Mouse (Mus musculus) lung, embryonic 15.5 days (tissue): ENCODE measurements at regions not wholly inside any gene's neighbourhood (a gene's known extent, or its start where the extent isn't known, plus 50 kb on each side); places are given as distances from the start of the nearest gene placed in this dataset.

Experiments
- ATAC-seq: fragments of 200-750 bp; cut with Nextera tagmentation; 2 replicates; pipeline ENCODE4 v1.8.0; 2017; ENCODE audit warnings: moderate number of reproducible peaks, borderline replicate concordance; ENCODE audit not compliant: low FRiP score, low TSS enrichment; ENCODE audit errors: extremely low read depth
- H3K27ac ChIP-seq: fragments of 300-500 bp; sonication (generic); 2 replicates; pipeline ENCODE4 v1.5.1; 2015; ENCODE audit warnings: moderate library complexity, mild to moderate bottlenecking, inconsistent platforms
- H3K27me3 ChIP-seq: fragments of 300-500 bp; sonication (generic); 2 replicates; pipeline ENCODE4 v1.6.1; 2015; ENCODE audit warnings: inconsistent platforms
- H3K36me3 ChIP-seq: fragments of 300-500 bp; sonication (generic); 2 replicates; pipeline ENCODE4 v1.6.1; 2015; ENCODE audit warnings: inconsistent platforms
- H3K4me1 ChIP-seq: fragments of 300-500 bp; sonication (generic); 2 replicates; pipeline ENCODE4 v1.6.1; 2015; ENCODE audit warnings: inconsistent platforms
- H3K4me2 ChIP-seq: fragments of 300-500 bp; sonication (generic); 2 replicates; pipeline ENCODE4 v1.6.1; 2015; ENCODE audit warnings: inconsistent platforms, mild to moderate bottlenecking, moderate library complexity
- H3K4me3 ChIP-seq: fragments of 300-500 bp; sonication (generic); 2 replicates; pipeline ENCODE4 v1.5.1; 2015; ENCODE audit warnings: mild to moderate bottlenecking, inconsistent platforms
- H3K9ac ChIP-seq: fragments of 300-500 bp; sonication (generic); 2 replicates; pipeline ENCODE4 v1.6.1; 2015; ENCODE audit warnings: inconsistent platforms
- H3K9me3 ChIP-seq: fragments of 300-500 bp; sonication (generic); 2 replicates; pipeline ENCODE4 v1.6.1; 2016; ENCODE audit warnings: inconsistent platforms
- WGBS: fragments of 180-500 bp; shearing (Covaris S2); methylation state at CpG from one replicate; pipeline ENCODE4 v1.1.7; 2015; 5-methylcytosine and 5-hydroxymethylcytosine counted together

DNA sequence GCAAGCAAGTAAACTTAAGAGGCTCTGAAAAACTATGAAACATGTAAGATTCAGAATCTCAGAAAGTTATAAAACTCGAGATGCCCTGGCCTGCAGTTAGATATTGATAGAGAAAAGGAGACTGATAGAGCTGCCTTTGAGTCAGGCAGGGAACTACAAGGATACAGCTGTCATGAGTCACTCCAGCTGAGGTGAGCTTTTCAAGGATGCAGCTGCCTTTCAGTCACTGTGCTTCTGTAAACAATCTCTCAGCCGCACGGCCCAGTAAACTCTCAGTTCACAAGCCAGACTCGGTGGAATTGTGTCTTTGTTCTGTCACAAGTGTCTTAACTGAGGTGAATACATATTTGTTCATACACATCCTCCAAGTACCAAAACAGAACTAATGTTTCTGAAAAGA is 334.9 kb upstream of the Rsrc1 start:
- ATAC-seq, result no peak; the same call in 1 of the 2 replicates
- WGBS, result 11% methylated on average over 4 of the region's 4 CpGs
- H3K4me1 ChIP-seq, result peaks cover 10% of the 10 kb centered on the region
- H3K4me3 ChIP-seq, result no peak overlapping the region
- H3K9me3 ChIP-seq, result no peaks in the 10 kb centered on the region
- H3K4me2 ChIP-seq, result no peak overlapping the region
- no peak overlapping the region for H3K27ac ChIP-seq
- no peaks in the 10 kb centered on the region for H3K27me3 ChIP-seq
- H3K36me3 ChIP-seq, result no peaks in the 10 kb centered on the region
- H3K9ac ChIP-seq, result no peak overlapping the region

DNA sequence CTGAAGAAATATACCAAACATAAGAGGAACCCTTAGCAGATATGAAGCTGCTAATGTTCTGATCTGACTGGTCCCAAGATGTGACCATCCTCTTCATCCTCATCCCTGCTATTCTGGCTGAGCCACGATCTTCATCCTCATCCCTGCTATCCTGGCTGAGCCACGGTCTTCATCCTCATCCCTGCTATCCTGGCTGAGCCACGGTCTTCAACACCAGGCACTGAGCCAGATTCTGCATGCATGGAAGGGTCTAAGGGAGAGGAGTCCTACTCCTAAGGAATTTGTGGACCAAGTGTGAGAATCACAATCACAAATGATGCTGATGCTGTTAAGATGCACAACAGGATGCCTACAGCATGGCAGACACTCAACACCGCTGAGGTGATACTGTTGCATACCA is 331.9 kb upstream of the Rsrc1 start:
- Histone ChIP-seq H3K4me3 (no peak overlapping the region), H3K4me2 (no peak overlapping the region), H3K9ac (no peak overlapping the region), H3K27me3 (no peaks in the 10 kb centered on the region), H3K4me1 (peaks cover 10% of the 10 kb centered on the region), H3K27ac (no peak overlapping the region), H3K9me3 (no peaks in the 10 kb centered on the region), H3K36me3 (no peaks in the 10 kb centered on the region)
- WGBS, result 83% methylated on average over 4 of the region's 4 CpGs
- ATAC-seq, result no peak

GRCm38 (mm10) chr3:66650076-66650748 is 331.0 kb upstream of the Rsrc1 start:
- Histone ChIP-seq H3K9ac (no peak overlapping the region; the same call in 1 of the 2 replicates), H3K27ac (no peak overlapping the region), H3K9me3 (no peaks in the 10 kb centered on the region), H3K36me3 (no peaks in the 10 kb centered on the region), H3K27me3 (no peaks in the 10 kb centered on the region), H3K4me2 (peak overlapping the region; percentile 20; the same call in 1 of the 2 replicates), H3K4me1 (peaks cover 10% of the 10 kb centered on the region), H3K4me3 (no peak overlapping the region)
- WGBS, result 33% methylated on average over 15 of the region's 15 CpGs
- no peak for ATAC-seq

GRCm38 (mm10) chr3:66650749-66651472 is 330.3 kb upstream of the Rsrc1 start:
- Histone ChIP-seq H3K4me3 (no peak overlapping the region), H3K4me2 (peak overlapping the region; percentile 20; the same call in 1 of the 2 replicates), H3K36me3 (no peaks in the 10 kb centered on the region), H3K4me1 (peaks cover 10% of the 10 kb centered on the region), H3K27me3 (no peaks in the 10 kb centered on the region), H3K27ac (no peak overlapping the region), H3K9me3 (no peaks in the 10 kb centered on the region), H3K9ac (no peak overlapping the region)
- WGBS, result 50% methylated on average over 16 of the region's 16 CpGs
- no peak for ATAC-seq

- 81% methylated on average over 7 of the region's 7 CpGs for WGBS
- no peak for ATAC-seq
- H3K4me1 ChIP-seq, result peaks cover 10% of the 10 kb centered on the region
- H3K9me3 ChIP-seq, result no peaks in the 10 kb centered on the region
- no peak overlapping the region for H3K27ac ChIP-seq
- H3K27me3 ChIP-seq, result no peaks in the 10 kb centered on the region
- H3K4me2 ChIP-seq, result no peak overlapping the region
- no peak overlapping the region for H3K9ac ChIP-seq
- no peaks in the 10 kb centered on the region for H3K36me3 ChIP-seq
- H3K4me3 ChIP-seq, result no peak overlapping the region
Measured at GRCm38 (mm10) chr3:66652139-66652846, 328.9 kb upstream of the Rsrc1 start.

DNA sequence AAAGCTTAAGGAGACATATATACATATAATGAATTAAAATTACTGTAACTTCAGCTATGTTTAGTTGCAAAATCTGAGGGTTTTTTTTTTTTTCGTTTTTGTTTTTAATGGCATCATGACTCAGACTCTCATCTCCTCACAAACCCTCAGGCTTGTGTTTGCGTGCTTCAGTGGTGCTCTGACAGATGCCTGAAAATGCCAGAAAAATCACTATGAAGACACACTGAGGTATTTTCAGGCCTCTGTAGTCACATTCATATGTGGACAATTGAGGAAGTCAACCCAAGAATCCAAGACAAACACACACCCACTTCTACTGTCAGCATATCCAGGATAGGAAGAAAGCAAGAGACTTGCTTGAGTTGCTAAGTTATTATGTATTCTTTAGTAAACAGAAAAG is 327.2 kb upstream of the Rsrc1 start:
- no peak for ATAC-seq
- H3K4me1 ChIP-seq, result peaks cover 10% of the 10 kb centered on the region
- 80% methylated on average over 2 of the region's 2 CpGs for WGBS
- H3K27me3 ChIP-seq, result no peaks in the 10 kb centered on the region
- no peak overlapping the region for H3K4me3 ChIP-seq
- H3K27ac ChIP-seq, result no peak overlapping the region
- H3K4me2 ChIP-seq, result no peak overlapping the region
- no peaks in the 10 kb centered on the region for H3K9me3 ChIP-seq
- H3K36me3 ChIP-seq, result no peaks in the 10 kb centered on the region
- no peak overlapping the region for H3K9ac ChIP-seq

DNA sequence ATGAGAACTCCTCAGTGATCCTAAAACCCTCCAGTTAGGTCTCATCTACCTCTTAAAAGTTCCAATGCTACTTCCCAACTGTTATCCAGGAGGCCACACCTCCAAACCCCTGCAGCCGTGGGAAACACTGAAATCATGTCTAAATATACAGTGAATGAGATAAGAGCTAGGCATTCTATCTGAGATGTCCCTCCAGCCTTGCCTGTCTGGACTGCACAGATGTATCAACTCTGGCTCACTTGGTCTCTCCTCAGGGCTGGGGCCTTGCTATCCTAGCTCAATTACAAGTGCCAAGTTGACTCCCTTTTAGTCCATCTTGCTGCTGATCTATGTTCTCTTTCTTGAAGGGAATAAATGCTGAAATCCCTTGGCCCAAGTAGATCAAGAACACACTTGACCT is 326.3 kb upstream of the Rsrc1 start:
- no peaks in the 10 kb centered on the region for H3K9me3 ChIP-seq
- H3K4me1 ChIP-seq, result peaks cover 10% of the 10 kb centered on the region
- H3K4me3 ChIP-seq, result no peak overlapping the region
- H3K4me2 ChIP-seq, result no peak overlapping the region
- ATAC-seq, result no peak
- no peak overlapping the region for H3K9ac ChIP-seq
- WGBS, result 18% methylated on average over 1 of the region's 1 CpGs
- H3K27ac ChIP-seq, result no peak overlapping the region
- H3K36me3 ChIP-seq, result no peaks in the 10 kb centered on the region
- no peaks in the 10 kb centered on the region for H3K27me3 ChIP-seq

DNA sequence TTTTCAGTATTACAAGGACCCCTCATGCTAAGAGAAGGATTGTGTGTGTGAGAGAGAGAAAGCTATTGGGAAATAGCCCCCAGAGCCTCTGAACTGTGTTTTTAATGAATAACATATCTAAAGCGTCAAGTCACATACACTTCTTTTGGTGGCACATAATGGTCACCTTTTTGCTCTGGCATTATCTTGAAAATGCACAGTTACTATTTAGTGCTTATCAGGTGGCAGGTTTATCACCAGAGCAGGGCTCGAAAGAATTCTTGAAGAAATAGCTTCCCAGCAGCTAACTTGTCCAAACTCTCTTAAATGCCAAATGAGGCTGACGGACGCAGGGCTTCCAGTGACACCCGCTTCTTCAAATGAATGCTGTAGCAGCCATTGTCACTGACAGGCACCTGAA is 324.7 kb upstream of the Rsrc1 start:
- Histone ChIP-seq H3K9me3 (no peaks in the 10 kb centered on the region), H3K4me2 (no peak overlapping the region), H3K9ac (no peak overlapping the region), H3K4me3 (no peak overlapping the region), H3K27ac (no peak overlapping the region), H3K4me1 (no peaks in the 10 kb centered on the region), H3K27me3 (no peaks in the 10 kb centered on the region), H3K36me3 (no peaks in the 10 kb centered on the region)
- ATAC-seq, result no peak
- 67% methylated on average over 5 of the region's 5 CpGs for WGBS

GRCm38 (mm10) chr3:66660555-66660954 is 320.6 kb upstream of the Rsrc1 start:
- Histone ChIP-seq H3K9ac (no peak overlapping the region), H3K4me3 (no peak overlapping the region), H3K4me1 (no peaks in the 10 kb centered on the region), H3K4me2 (no peak overlapping the region), H3K27me3 (no peaks in the 10 kb centered on the region), H3K9me3 (no peaks in the 10 kb centered on the region), H3K36me3 (no peaks in the 10 kb centered on the region), H3K27ac (no peak overlapping the region)
- 16% methylated on average over 5 of the region's 5 CpGs for WGBS
- ATAC-seq, result no peak

DNA sequence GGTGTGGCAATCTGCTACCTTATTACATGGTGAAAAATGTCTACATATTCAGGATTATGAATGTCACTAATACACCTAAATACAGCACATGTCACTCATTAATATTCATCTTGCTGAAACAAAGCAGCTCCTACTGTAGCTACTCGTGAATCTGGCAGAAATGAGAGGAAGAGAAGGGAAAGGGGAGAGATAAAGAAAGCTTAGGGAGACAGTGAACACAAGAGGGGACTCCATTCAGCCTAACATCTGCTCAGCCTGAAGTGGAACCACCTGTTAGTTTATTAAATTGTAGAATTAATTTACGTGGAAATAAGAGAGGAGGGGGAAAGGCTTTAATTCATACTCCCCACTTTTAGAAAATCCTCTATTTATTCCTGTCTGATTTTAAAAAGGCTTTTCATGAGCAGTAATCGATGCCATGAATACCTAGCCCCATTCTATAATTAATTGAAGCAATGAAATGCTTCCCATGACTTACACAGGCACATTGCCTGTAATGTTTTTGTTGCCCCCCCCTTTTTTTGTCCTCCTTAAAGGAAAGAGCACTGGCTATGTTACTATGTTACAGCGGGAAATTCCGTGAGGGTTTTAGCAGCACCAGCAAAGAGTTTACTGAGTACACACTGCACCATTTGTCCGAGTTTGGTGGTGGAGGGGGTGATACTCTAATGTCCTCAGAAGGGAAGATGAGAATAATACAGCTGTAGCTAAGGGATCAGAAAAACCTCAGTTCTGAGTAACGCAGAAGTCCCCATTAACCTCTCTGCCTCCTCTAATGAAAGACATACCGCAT is 319.2 kb upstream of the Rsrc1 start:
- Histone ChIP-seq H3K4me3 (no peak overlapping the region), H3K36me3 (no peaks in the 10 kb centered on the region), H3K9ac (no peak overlapping the region), H3K4me1 (no peaks in the 10 kb centered on the region), H3K27ac (no peak overlapping the region), H3K4me2 (no peak overlapping the region), H3K9me3 (no peaks in the 10 kb centered on the region), H3K27me3 (no peaks in the 10 kb centered on the region)
- no peak for ATAC-seq
- 65% methylated on average over 8 of the region's 8 CpGs for WGBS

- Histone ChIP-seq H3K4me1 (no peaks in the 10 kb centered on the region), H3K9ac (no peak overlapping the region), H3K27me3 (no peaks in the 10 kb centered on the region), H3K4me3 (no peak overlapping the region), H3K27ac (no peak overlapping the region), H3K4me2 (no peak overlapping the region), H3K36me3 (no peaks in the 10 kb centered on the region), H3K9me3 (no peaks in the 10 kb centered on the region)
- ATAC-seq, result no peak
- 52% methylated on average over 8 of the region's 8 CpGs for WGBS
Measured at GRCm38 (mm10) chr3:66683589-66684286, 297.5 kb upstream of the Rsrc1 start.
